Mouse (Mus musculus) midbrain, embryonic 14.5 days (tissue): ENCODE data around the gene Dexi. TPM values are rescaled to one million over a fixed set of nuclear protein-coding genes. Genes with fewer than 3 reads are reported as not detected.
A peak's percentile ranks its signal among the peaks of the same experiment; 100 is the strongest.

ENCODE experiments used
- ATAC-seq: fragments of 200-750 bp; cut with Nextera tagmentation; 2 replicates; pipeline ENCODE4 v1.8.0; 2017; ENCODE audit warnings: moderate number of reproducible peaks, moderate library complexity; ENCODE audit not compliant: low FRiP score, low TSS enrichment
- DNase-seq: peaks from one replicate; pipeline ENCODE4 v3.0.0-alpha.2; 2015
- H3K27ac ChIP-seq: fragments of 300-500 bp; sonication (generic); replicated peaks from 2 replicates; pipeline ENCODE4 v1.5.1; 2014; ENCODE audit warnings: mild to moderate bottlenecking, low read depth, low read length, moderate library complexity
- H3K27me3 ChIP-seq: fragments of 300-500 bp; sonication (generic); 2 replicates; pipeline ENCODE4 v1.6.1; 2014; ENCODE audit warnings: low read length, control low read depth, mixed read lengths; ENCODE audit not compliant: control insufficient read depth, insufficient read depth
- H3K36me3 ChIP-seq: fragments of 300-500 bp; sonication (generic); 2 replicates; pipeline ENCODE4 v1.6.1; 2014; ENCODE audit warnings: low read length, control low read depth; ENCODE audit not compliant: control insufficient read depth, insufficient read depth
- H3K4me1 ChIP-seq: fragments of 300-500 bp; sonication (generic); 2 replicates; pipeline ENCODE4 v1.6.1; 2014; ENCODE audit warnings: mild to moderate bottlenecking, antibody characterized with exemption, low read length, control low read depth; ENCODE audit not compliant: control insufficient read depth, insufficient read depth
- H3K4me2 ChIP-seq: fragments of 300-500 bp; sonication (generic); 2 replicates; pipeline ENCODE4 v1.6.1; 2014; ENCODE audit warnings: mild to moderate bottlenecking, low read length, moderate library complexity
- H3K4me3 ChIP-seq: fragments of 300-500 bp; sonication (generic); replicated peaks from 2 replicates; pipeline ENCODE4 v1.5.1; 2014; ENCODE audit warnings: low read depth, low read length
- H3K9ac ChIP-seq: fragments of 300-500 bp; sonication (generic); replicated peaks from 2 replicates; pipeline ENCODE4 v1.6.1; 2014; ENCODE audit warnings: mild to moderate bottlenecking, low read length, moderate library complexity
- H3K9me3 ChIP-seq: fragments of 300-500 bp; sonication (generic); 2 replicates; pipeline ENCODE4 v1.6.1; 2016; ENCODE audit warnings: low read length, control low read depth, mixed read lengths; ENCODE audit not compliant: control insufficient read depth
- WGBS: fragments of 180-500 bp; shearing (Covaris S2); extraction: QIAGEN DNeasy Blood & Tissue Kit; methylation state at CpG from one replicate; pipeline ENCODE4 v1.1.7; 2014; 5-methylcytosine and 5-hydroxymethylcytosine counted together
- polyA plus RNA-seq: library from polyadenylated mRNA; unstranded; fragments of >200 nt; fragmentation: Nextera tagmentation; extraction: Ambion mirVana; gene quantifications from 2 replicates; pipeline ENCODE4 v1.2.1, GENCODE M21; 2014

The Dexi gene
- polyA plus RNA-seq, 1 experiment from 2014 or later = 21.8 TPM

GRCm38 (mm10) chr16:10570708-10571107 lies 27.9 kb upstream of the Dexi start:
- no peak for DNase-seq
- no peak for ATAC-seq
- Histone ChIP-seq H3K4me1 (no peaks in the 10 kb centered on the region), H3K4me2 (no peak overlapping the region), H3K27me3 (no peaks in the 10 kb centered on the region), H3K4me3 (no peak overlapping the region), H3K9ac (no peak overlapping the region), H3K27ac (no peak overlapping the region), H3K9me3 (no peaks in the 10 kb centered on the region), H3K36me3 (peaks cover 78% of the 10 kb centered on the region)
- WGBS = 71% methylated on average over 1 of the region's 1 CpGs

DNA sequence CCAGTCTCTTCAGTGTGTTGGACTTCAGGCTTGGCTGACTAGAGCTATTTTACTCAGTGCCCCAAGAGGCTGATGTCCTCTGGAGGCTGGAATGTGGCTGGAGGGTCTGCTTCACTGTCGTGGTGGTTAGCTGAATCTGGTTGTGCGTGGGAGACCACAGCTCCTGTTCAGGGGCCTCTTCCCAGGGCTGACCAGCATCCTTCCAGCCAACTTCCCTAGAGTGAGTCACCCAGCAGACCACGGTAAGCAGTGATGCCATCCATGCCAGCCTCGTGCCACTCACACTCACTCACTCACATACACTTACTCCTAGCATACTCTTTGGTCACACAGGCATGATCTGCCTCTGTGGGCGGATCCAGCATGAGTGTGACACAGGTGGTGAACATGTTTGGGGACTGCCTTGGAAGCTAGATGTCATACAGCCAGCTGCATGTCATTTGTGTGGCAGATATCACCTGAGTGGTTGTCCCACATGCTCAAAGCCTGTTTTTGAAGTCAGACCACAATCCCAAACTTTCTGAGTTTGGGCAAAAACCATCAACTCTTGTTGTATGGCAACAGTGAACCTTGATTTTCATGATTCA lies 27.0 kb upstream of the Dexi start:
- no peak for ATAC-seq
- peaks cover 74% of the 10 kb centered on the region for H3K36me3 ChIP-seq
- DNase-seq = no peak
- no peaks in the 10 kb centered on the region for H3K4me1 ChIP-seq
- 93% methylated on average over 5 of the region's 5 CpGs for WGBS
- no peak overlapping the region for H3K27ac ChIP-seq
- H3K9me3 ChIP-seq = no peaks in the 10 kb centered on the region
- H3K9ac ChIP-seq = no peak overlapping the region
- H3K4me2 ChIP-seq = no peak overlapping the region
- no peak overlapping the region for H3K4me3 ChIP-seq
- no peaks in the 10 kb centered on the region for H3K27me3 ChIP-seq

GRCm38 (mm10) chr16:10567153-10567552 lies 24.3 kb upstream of the Dexi start:
- peaks cover 58% of the 10 kb centered on the region for H3K36me3 ChIP-seq

DNA sequence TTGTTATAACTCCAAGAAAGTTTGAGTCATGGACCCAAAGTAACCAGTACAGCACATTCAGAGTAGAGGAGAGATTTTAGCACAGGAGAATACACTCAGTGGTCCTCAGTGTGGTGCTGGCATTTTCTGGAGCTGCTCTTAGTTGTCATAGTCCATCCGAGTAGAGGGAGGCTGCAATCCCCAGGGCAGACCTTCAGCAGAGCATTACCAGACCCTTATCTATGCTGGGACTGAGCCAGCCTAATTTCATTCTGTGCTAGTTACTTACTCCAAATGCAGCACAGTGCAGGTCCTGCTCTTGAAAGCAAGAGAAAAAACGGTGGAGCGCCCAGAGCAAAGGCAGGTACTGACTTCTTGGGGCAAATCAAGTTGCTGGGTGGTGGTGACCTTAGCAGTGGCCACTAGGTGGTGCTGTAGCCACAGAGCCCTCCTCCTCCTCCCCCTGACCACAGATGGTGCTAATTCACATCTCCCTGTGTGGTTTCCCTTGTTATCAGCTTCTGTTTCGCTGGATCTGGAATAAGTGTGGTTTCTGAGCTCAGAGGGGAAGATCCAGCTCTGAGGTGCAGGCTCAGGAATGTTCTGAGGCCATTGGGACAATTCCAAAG lies 22.5 kb upstream of the Dexi start:
- no peak overlapping the region for H3K9ac ChIP-seq
- H3K4me3 ChIP-seq = no peak overlapping the region
- H3K27me3 ChIP-seq = no peaks in the 10 kb centered on the region
- H3K4me1 ChIP-seq = no peaks in the 10 kb centered on the region
- DNase-seq (peak; percentile 82), ATAC-seq (peak; percentile 69; the same call in 1 of the 2 replicates)
- peaks cover 58% of the 10 kb centered on the region for H3K36me3 ChIP-seq
- H3K9me3 ChIP-seq = no peaks in the 10 kb centered on the region
- no peak overlapping the region for H3K4me2 ChIP-seq
- whole genome bisulfite sequencing = 37% methylated on average over 4 of the region's 4 CpGs
- no peak overlapping the region for H3K27ac ChIP-seq

More at GRCm38 (mm10) chr16:10567153-10567552, 24.3 kb upstream of the Dexi start:
- DNase-seq (no peak), ATAC-seq (no peak)
- Histone ChIP-seq H3K4me2 (no peak overlapping the region), H3K27ac (no peak overlapping the region), H3K4me3 (no peak overlapping the region), H3K27me3 (no peaks in the 10 kb centered on the region), H3K9me3 (no peaks in the 10 kb centered on the region), H3K9ac (no peak overlapping the region), H3K4me1 (no peaks in the 10 kb centered on the region)
- 93% methylated on average over 4 of the region's 4 CpGs for WGBS

DNA sequence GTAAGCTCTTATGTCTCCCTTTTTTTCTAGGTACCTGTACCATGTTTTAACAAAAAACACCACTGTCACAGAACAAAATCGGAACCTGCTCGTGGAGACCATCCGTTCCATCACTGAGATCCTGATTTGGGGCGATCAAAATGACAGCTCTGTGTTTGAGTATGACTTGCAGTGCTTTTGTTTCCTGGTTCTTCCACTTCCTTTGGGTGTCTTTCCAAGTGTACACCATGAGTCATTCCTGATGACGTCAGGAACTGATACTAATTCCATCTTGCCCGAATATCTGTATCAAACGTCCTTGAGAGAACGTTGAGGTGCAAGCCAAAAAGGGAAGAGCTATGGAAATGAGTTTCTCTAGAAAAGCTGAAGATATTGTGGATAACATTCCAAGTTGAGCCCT lies 17.1 kb upstream of the Dexi start:
- DNase-seq (no peak), ATAC-seq (no peak)
- Histone ChIP-seq H3K4me2 (no peak overlapping the region), H3K27ac (no peak overlapping the region), H3K36me3 (peaks cover 26% of the 10 kb centered on the region), H3K4me3 (no peak overlapping the region), H3K4me1 (no peaks in the 10 kb centered on the region), H3K9ac (no peak overlapping the region), H3K9me3 (no peaks in the 10 kb centered on the region), H3K27me3 (no peaks in the 10 kb centered on the region)
- 93% methylated on average over 8 of the region's 8 CpGs for WGBS

DNA sequence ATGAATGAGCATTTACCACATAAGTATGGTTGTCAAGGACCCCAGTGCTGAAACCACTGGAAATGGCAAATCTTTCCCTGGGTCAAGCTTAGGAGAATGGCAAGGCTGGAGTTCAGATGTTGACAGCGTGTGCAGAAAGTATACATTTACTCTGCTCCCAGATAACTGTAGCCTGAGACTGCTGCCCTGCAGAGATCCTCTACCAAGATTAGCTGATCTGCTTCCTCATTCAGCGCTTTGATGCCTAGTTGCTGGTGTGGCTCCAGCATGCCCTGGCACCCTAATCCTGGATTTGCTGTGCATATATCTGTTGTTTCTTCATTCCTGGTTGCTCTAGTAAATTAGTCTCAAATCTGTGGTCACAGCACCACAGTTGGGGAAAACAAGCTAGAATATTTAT lies 11.0 kb upstream of the Dexi start:
- DNase-seq (no peak), ATAC-seq (no peak)
- Histone ChIP-seq H3K27ac (no peak overlapping the region), H3K27me3 (no peaks in the 10 kb centered on the region), H3K36me3 (no peaks in the 10 kb centered on the region), H3K9ac (no peak overlapping the region), H3K4me3 (no peak overlapping the region), H3K9me3 (no peaks in the 10 kb centered on the region), H3K4me1 (no peaks in the 10 kb centered on the region), H3K4me2 (no peak overlapping the region)
- 96% methylated on average over 2 of the region's 2 CpGs for WGBS

DNA sequence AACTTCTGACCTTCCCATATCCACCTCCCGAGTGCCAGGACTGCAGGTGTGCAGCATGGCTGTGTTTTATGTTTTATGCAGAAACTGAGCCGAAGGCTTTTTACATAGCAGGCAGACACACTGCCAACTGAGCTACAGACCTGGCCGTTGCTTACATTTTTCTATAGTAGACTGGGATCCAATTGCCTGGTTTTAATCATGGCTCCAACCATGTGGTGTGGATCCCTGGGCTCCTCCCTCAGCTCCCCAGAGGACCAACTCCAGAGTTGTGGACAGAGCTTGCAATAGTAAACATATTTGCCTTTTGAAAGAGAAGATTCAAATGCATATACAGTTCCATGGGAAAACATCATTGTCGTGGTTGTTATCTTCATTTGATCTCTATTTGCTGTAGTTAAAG lies 8.7 kb upstream of the Dexi start:
- Histone ChIP-seq H3K4me3 (no peak overlapping the region), H3K27me3 (no peaks in the 10 kb centered on the region), H3K27ac (no peak overlapping the region), H3K36me3 (no peaks in the 10 kb centered on the region), H3K4me2 (no peak overlapping the region), H3K9ac (no peak overlapping the region), H3K9me3 (no peaks in the 10 kb centered on the region), H3K4me1 (peaks cover 5% of the 10 kb centered on the region)
- 91% methylated on average over 4 of the region's 4 CpGs for WGBS
- DNase-seq = no peak
- ATAC-seq = no peak

- no peak overlapping the region for H3K4me3 ChIP-seq
- no peak overlapping the region for H3K9ac ChIP-seq
- no peaks in the 10 kb centered on the region for H3K9me3 ChIP-seq
- DNase-seq (no peak), ATAC-seq (no peak)
- H3K27me3 ChIP-seq = no peaks in the 10 kb centered on the region
- no peaks in the 10 kb centered on the region for H3K36me3 ChIP-seq
- H3K4me1 ChIP-seq = peaks cover 14% of the 10 kb centered on the region
- no peak overlapping the region for H3K4me2 ChIP-seq
- H3K27ac ChIP-seq = no peak overlapping the region
- WGBS = 98% methylated on average over 2 of the region's 2 CpGs
Measured at GRCm38 (mm10) chr16:10549600-10549999, 6.7 kb upstream of the Dexi start.

DNA sequence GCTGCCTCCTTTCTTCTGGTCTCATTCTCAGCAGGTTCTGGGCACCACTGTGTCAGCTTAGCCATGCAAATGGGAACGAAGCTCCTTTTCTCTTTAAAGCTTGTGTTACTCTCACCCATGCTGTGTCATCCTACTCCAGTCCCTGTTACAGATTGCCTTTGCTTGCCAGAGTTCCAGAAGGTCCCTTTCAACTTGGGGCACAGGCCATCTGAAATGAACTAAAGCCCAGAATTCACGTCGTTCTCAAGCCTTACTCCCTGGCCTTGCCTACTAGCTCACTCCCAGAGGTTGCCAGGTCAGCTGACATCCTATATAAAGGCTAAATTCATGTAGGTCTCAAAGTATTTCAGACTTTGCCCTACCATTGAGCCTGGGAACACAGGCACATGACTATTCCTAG lies 6.1 kb upstream of the Dexi start:
- WGBS = 68% methylated on average over 3 of the region's 3 CpGs
- Histone ChIP-seq H3K4me1 (peaks cover 14% of the 10 kb centered on the region), H3K9ac (no peak overlapping the region), H3K4me3 (no peak overlapping the region), H3K9me3 (no peaks in the 10 kb centered on the region), H3K4me2 (no peak overlapping the region), H3K27ac (no peak overlapping the region), H3K36me3 (no peaks in the 10 kb centered on the region), H3K27me3 (no peaks in the 10 kb centered on the region)
- DNase-seq = no peak
- no peak for ATAC-seq
